Comparison of ENCODE assay signal across 18 mouse cellular contexts in the genomic region with DNA sequence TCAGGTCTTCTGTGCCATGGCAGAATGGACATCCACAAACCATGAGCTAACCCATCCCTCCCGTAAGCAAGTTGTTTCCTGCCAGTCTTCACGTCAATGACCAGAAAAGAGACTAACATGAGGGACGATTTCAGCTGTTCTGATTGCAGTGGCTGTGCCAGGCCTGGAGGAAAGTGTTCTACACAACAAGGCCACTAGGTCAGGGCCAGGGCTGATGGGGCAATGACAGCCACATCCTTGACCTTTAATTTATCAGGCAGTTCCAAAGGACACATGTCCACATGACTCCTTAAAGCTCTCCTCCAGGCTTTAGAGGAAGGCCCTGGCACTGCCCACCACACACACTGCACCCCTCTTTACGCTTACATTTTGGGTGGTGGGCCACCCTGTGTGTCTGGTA. TPM values are rescaled to one million over a fixed set of nuclear protein-coding genes. Genes with fewer than 3 reads are reported as not detected.
DNase-seq lines count a peak whose midpoint lies in the region; ATAC-seq and TF ChIP-seq lines count a peak whose summit lies in the region.
"Had no signal": no experiment of that assay in that cellular context is flagged by ENCODE, and none has a peak within 500 bp of the region (broad histone marks: within the 10 kb centered on the region; RNA-seq: fewer than 3 reads in every experiment).

No protein-coding gene starts in this region.

- ATAC-seq in liver, postnatal 0 days: peak; percentile 46
- ATAC-seq in liver, embryonic 11.5 days (replicated peaks; ENCODE audit: low FRiP score): no peak
- ATAC-seq: forebrain, embryonic 16.5 days had no signal

- H3K4me1 ChIP-seq in liver, postnatal 0 days (ENCODE audit: insufficient read depth): peaks cover 15% of the 10 kb centered on the region
- 0 out of 2 replicates have a peak, but pooled peaks cover 3% of the 10 kb centered on the region for H3K4me1 ChIP-seq in liver, embryonic 11.5 days (replicated peaks; ENCODE audit: control insufficient read depth, insufficient read depth, low read length)
- H3K4me1 ChIP-seq: embryonic facial prominence, embryonic 13.5 days; forebrain, embryonic 12.5 days; heart, embryonic 12.5 days; hindbrain, embryonic 10.5 days had no signal

- H3K4me3 ChIP-seq in liver, postnatal 0 days (ENCODE audit: low read depth, low read length): no peak overlapping the region
- H3K4me3 ChIP-seq in liver, embryonic 11.5 days (ENCODE audit: low read depth, low read length): no peak overlapping the region
- H3K4me3 ChIP-seq: embryonic facial prominence, embryonic 13.5 days; forebrain, embryonic 12.5 days; heart, embryonic 12.5 days; hindbrain, embryonic 10.5 days had no signal

- 69% methylated on average over 4 of the region's 4 CpGs for WGBS in liver, postnatal 0 days (ENCODE audit: insufficient replicate concordance)
- WGBS in liver, embryonic 11.5 days: 73% methylated on average over 4 of the region's 4 CpGs

- H3K9me3 ChIP-seq in liver, postnatal 0 days (ENCODE audit: low read length): no peaks in the 10 kb centered on the region
- H3K9me3 ChIP-seq in liver, embryonic 11.5 days (ENCODE audit: control insufficient read depth, low read length): no peaks in the 10 kb centered on the region
- H3K9me3 ChIP-seq: embryonic facial prominence, embryonic 13.5 days; forebrain, embryonic 12.5 days; heart, embryonic 12.5 days; hindbrain, embryonic 10.5 days had no signal

- no peak for TF ChIP-seq CTCF in liver, postnatal 0 days (IDR thresholded peaks at IDR 0.05; ENCODE audit: low read depth)

- peak overlapping the region; percentile 68 for H3K27ac ChIP-seq in liver, postnatal 0 days (ENCODE audit: low read depth)
- no peak overlapping the region for H3K27ac ChIP-seq in liver, embryonic 11.5 days (ENCODE audit: low read depth, low read length)
- H3K27ac ChIP-seq: embryonic facial prominence, embryonic 13.5 days; forebrain, embryonic 12.5 days; hindbrain, embryonic 10.5 days; hindbrain, embryonic 14.5 days had no signal

- peak; percentile 42; the same call in 1 of the 2 replicates for TF ChIP-seq EP300 in liver, postnatal 0 days (IDR thresholded peaks at IDR 0.05; ENCODE audit: low read depth)

- H3K4me2 ChIP-seq in liver, postnatal 0 days (ENCODE audit: low read depth, low read length): no peak overlapping the region
- no peak overlapping the region for H3K4me2 ChIP-seq in liver, embryonic 11.5 days
- H3K4me2 ChIP-seq: embryonic facial prominence, embryonic 13.5 days; forebrain, embryonic 12.5 days; heart, embryonic 12.5 days; hindbrain, embryonic 14.5 days had no signal

- no peaks in the 10 kb centered on the region for H3K36me3 ChIP-seq in liver, postnatal 0 days (replicated peaks; ENCODE audit: insufficient read depth, low read length)
- H3K36me3 ChIP-seq in liver, embryonic 11.5 days (ENCODE audit: control insufficient read depth, insufficient read depth, low read length): no peaks in the 10 kb centered on the region
- H3K36me3 ChIP-seq: embryonic facial prominence, embryonic 13.5 days; forebrain, embryonic 12.5 days; heart, embryonic 12.5 days; hindbrain, embryonic 10.5 days had no signal

- no peaks in the 10 kb centered on the region for H3K27me3 ChIP-seq in liver, postnatal 0 days (ENCODE audit: insufficient read depth, low read length)
- H3K27me3 ChIP-seq in liver, embryonic 11.5 days (replicated peaks; ENCODE audit: control insufficient read depth, insufficient read depth, low read length): no peaks in the 10 kb centered on the region
- H3K27me3 ChIP-seq: embryonic facial prominence, embryonic 13.5 days; forebrain, embryonic 12.5 days; heart, embryonic 12.5 days had no signal

- no peak overlapping the region for H3K9ac ChIP-seq in liver, postnatal 0 days (replicated peaks)
- no peak overlapping the region for H3K9ac ChIP-seq in liver, embryonic 11.5 days (ENCODE audit: low read depth, low read length)
- H3K9ac ChIP-seq: embryonic facial prominence, embryonic 13.5 days; forebrain, embryonic 12.5 days; heart, embryonic 12.5 days; hindbrain, embryonic 14.5 days had no signal

- DNase-seq in liver, postnatal 0 days: no peak
- no peak for DNase-seq in liver, embryonic 11.5 days (ENCODE audit: low spot score)
- peak; percentile 48 for DNase-seq in adipocyte (ENCODE audit: low spot score)
- DNase-seq in adrenal gland, adult 2 months: peak; percentile 93
- peak; percentile 76 for DNase-seq in adrenal gland, postnatal 25 days
- no peak for DNase-seq in right cerebral cortex, postnatal 25 days
- DNase-seq in right cerebral cortex, postnatal 14 days: no peak
- DNase-seq in gastrocnemius, postnatal 25 days: no peak
- DNase-seq: cerebellum, adult 18-20 months; cerebellum, adult 9-11 months; cerebellum, postnatal 36 days; gastrocnemius, postnatal 14 days had no signal

RNA-seq across cellular contexts. Expression of a gene that starts 9.1 kb away (rescaled TPM):
- polyA plus RNA-seq in liver, postnatal 0 days (2015; fragmentation: Nextera tagmentation; extraction: Ambion mirVana): 2.7 and 3.6 TPM in 2 replicates
- 5.4 and 6.3 TPM in 2 replicates for polyA plus RNA-seq in liver, embryonic 11.5 days (2014; fragmentation: Nextera tagmentation; extraction: Ambion mirVana)
- 100 to 1,000 TPM in 1 of 2 experiments, 10 to 100 TPM in 1; 92.7 to 111 TPM for total RNA-seq in adrenal gland, adult 2 months (2021)
- polyA plus RNA-seq in adrenal gland, adult 2 months (2012; rRNA removed): 103 and 113 TPM in 2 replicates
- 97.9 and 117 TPM in 2 replicates for total RNA-seq in adrenal gland, postnatal 25 days (2021)
- total RNA-seq in gastrocnemius, postnatal 25 days (2021): 10 to 100 TPM; 24.6 to 28.2 TPM

RNA-seq across cellular contexts. Expression of a gene that starts 12.6 kb away (rescaled TPM):
- polyA plus RNA-seq in liver, postnatal 0 days (2015; fragmentation: Nextera tagmentation; extraction: Ambion mirVana): 48.2 and 52.7 TPM in 2 replicates
- polyA plus RNA-seq in liver, embryonic 11.5 days (2014; fragmentation: Nextera tagmentation; extraction: Ambion mirVana): 27.9 and 31.3 TPM in 2 replicates
- 10 to 100 TPM; 27.9 to 37.8 TPM for total RNA-seq in adrenal gland, adult 2 months (2021)
- 43.3 and 46.3 TPM in 2 replicates for polyA plus RNA-seq in adrenal gland, adult 2 months (2012; rRNA removed)
- 21.2 and 30.4 TPM in 2 replicates for total RNA-seq in adrenal gland, postnatal 25 days (2021)
- 10 to 100 TPM; 10.8 to 12.6 TPM for total RNA-seq in gastrocnemius, postnatal 25 days (2021)

Comparison
In these comparisons a context has a peak if more than half of its experiments do, and no peak if none do; other contexts are left out.
1. DNase-seq: peak in adipocyte (single experiment), adrenal gland, adult 2 months (single experiment) and adrenal gland, postnatal 25 days (single experiment); none in liver, postnatal 0 days (single experiment), liver, embryonic 11.5 days (single experiment), right cerebral cortex, postnatal 25 days (single experiment), right cerebral cortex, postnatal 14 days (single experiment) and gastrocnemius, postnatal 25 days (single experiment).